Mouse (Mus musculus) testis, postnatal 10 days (tissue): ENCODE results near the gene Ackr2.

Experiments
- DNase-seq: peaks from one replicate; pipeline ENCODE4 v3.0.0; 2021; ENCODE audit warnings: low spot score

Gene Ackr2

DNA sequence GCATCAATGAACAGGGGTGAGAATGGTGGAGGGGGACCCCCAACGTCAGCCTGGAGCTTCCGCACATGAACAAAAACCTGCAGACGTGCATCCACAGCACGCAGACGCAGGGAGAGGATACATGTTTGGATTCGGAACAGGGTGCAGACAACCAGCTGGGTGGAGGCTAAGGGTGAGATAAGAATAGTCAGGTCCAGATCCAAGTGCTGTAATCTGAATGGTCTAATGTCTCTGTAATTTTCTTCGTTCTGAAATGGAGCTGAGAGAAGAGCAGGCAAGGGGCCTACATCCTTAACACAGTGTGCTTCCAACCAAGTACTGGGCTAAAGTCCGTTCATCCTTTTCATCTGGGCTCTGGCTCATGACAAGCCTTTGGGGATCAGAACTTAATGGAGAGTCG is 6.9 kb upstream of the Ackr2 start:
- peak; percentile 39 for DNase-seq

DNA sequence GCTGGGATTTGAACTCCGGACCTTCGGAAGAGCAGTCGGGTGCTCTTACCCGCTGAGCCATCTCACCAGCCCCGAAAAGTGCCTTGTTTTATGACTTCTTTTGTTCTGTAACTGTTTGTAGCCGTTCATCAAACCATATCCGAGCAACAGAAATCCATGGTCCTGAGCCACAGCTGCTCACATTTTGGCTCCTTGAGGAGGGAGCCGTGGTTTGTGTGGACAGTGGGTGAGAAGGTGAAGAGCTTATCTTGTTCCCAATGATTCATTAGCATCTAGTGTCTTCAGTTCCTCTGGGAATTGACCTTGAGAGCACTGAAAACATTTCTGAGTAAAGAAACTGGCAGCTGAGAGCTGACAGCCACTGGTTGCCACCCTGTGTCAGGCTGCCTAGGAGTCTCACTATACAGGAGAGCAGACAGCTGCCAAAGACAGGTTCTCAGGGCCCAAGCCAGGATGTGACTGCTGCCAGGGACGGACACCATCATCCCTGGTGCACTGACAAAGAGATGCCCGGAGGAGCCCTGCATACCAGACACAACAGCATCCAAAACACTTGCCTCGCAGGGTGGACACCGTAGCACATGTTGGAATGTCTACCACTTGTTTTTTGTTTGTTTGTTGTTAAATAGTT is 6.0 kb upstream of the Ackr2 start:
- peak; percentile 39 for DNase-seq

DNA sequence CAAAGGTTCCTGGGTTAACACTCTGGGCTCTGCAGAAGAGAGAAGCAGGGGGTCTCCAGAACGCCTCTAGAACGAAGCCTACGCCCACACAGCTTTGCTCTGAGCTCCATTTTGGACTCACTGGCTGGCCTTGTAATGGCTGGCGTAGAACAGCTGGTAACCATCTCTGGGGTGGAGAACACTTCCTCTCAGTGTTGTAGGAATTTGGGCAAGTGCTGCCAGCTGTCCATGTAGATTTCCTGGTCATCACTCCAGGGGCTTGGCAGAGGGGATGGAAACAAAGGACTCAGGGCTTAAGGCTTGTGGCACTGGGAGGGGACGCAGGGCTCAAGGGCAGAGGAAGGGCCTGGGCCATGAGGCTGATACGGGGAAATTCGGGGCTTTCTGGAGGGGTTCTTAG is 3.7 kb upstream of the Ackr2 start:
- DNase-seq, result peak; percentile 26

DNA sequence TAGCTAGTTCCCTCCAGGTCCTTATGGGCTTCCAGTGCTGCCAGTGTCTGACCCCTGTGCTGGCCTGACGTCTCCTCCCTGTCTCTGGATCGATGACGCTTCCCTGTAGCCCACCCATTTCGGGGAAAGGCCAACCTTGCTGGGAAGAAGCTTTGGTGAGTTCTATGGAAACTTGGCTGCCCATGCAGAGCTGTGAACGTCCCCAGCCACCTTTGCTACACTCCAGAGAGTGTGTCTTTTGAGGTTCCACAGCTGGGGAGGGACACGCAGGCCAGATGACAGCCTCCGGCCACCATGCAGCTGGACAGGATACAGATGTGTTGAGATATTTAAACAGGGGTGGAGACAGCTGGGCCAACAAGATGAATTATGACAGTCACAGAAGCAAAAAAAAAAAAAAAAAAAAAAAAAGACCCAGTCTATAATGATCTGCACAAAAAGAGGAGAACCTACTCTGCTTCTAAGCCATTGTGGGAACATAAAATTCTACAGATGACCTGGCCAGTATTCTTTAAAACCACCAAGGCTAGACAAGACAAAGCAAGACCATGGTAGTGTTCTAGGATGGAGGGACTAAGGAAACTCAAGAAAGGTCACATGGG is 2.7 kb upstream of the Ackr2 start:
- DNase-seq, result peak; percentile 28

DNA sequence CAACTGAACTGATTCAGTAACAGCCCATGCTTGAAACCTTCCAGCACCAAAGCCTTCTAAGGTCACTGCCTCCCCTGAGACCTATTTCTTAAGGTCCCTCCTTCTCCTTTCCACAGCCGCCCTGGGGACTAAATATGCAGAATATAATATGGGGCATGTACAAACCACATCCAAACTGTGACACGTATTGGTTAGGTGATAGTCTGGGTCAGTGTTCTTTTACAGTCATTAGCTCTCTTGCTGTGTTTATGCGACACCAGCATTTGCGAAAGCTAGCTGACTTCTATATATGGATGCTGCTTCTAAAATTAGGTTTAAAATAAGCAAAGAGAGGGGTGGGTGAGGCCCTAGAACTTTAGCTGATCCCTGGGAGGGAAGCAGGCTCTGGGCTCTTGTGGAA is 1.3 kb upstream of the Ackr2 start:
- DNase-seq, result peak; percentile 28

DNA sequence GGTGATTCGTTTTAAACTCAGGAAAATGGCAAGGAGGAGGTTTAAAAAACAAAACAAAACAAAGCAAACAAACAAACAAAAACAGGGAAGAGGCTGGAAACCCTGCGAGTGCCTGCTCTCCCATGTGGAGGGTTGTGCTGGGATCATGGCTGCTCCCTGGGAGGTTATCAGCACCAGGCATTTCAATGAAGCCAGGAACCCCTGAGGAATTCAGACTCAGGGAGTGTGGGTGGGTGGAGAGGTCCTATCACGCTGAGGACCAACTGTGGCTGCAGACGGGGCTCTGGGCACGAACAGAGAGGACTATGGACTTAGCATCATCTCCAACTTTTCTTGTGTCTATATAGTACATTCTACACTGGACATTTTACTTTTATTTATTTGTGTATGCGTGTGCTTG is 1.2 kb downstream of the Ackr2 start:
- DNase-seq, result peak; percentile 31

DNA sequence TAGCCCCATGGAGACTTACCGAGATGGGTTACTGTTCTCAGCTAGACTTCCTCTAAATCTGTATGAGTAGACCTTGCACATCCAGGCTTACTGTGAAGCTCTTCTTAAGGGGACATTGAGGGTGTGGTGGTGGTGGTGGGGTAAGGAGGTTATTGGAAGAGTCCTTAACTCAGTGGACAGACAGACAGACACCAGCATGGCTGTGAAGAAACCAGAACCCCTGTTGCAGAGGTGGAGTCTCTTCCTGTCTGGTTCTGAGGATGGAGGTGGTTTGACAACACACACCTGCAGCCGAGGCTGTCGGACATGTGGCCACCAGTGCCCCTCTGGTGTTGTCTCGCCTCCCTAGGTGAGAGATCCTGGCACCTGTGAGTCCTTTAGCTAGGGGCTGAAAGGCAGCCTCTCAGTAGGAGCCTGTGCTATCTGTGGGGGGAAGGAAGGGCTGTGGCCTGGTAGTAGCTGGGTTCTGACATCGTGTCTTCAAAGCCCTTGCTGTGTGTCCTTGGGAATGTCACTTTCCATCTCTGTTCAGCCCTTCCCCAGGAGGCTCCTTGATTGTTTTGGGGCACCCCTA is 2.2 kb downstream of the Ackr2 start:
- peak; percentile 30 for DNase-seq

DNA sequence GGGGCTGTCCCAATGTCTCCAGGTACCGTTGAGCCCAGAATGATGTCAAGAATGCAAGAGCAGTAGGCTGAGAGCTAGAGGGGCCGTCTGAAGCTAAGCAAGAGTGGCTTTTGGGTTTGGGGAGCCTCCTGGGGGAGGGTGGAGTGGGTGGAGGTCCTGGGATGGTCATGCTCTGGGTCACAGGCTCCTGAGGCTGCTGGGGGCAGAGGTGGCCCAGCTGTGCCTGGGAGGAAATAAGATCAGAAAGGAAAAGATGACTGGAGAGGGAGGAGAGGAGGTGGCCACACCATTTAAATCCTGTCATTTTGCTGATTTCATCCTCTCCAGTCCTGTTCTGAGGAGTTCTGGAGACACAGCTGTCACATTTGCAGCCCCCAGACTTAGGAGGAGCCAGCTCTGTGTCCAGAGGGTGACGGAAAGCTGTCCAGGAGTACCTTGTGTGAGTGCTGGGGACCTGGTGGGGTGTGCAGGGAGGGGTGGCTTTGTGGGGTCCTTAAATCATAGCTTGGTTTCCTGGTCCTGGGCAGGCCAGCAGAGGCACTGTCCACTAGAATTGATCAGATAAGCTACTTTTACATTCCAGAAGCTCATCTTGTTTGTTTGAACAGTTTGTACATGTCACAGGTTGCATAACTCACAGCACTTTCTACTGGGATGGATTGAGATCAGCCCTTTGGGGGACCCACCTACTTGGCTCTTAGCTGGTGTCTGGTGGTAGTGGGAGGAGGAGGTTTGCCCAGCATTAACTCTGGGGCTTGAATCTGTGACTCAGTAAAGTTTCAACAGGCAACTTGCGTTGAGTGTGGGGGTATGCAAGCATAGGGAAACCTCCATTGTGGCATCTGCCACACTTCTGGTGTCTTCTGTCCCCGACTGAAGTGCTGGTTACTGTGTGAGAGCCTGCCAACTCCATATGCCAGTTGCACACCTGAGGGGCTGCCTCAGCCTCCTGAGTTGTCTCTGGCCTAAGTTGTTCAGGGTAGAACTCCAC is 3.9 kb downstream of the Ackr2 start:
- DNase-seq, result peak; percentile 27

DNA sequence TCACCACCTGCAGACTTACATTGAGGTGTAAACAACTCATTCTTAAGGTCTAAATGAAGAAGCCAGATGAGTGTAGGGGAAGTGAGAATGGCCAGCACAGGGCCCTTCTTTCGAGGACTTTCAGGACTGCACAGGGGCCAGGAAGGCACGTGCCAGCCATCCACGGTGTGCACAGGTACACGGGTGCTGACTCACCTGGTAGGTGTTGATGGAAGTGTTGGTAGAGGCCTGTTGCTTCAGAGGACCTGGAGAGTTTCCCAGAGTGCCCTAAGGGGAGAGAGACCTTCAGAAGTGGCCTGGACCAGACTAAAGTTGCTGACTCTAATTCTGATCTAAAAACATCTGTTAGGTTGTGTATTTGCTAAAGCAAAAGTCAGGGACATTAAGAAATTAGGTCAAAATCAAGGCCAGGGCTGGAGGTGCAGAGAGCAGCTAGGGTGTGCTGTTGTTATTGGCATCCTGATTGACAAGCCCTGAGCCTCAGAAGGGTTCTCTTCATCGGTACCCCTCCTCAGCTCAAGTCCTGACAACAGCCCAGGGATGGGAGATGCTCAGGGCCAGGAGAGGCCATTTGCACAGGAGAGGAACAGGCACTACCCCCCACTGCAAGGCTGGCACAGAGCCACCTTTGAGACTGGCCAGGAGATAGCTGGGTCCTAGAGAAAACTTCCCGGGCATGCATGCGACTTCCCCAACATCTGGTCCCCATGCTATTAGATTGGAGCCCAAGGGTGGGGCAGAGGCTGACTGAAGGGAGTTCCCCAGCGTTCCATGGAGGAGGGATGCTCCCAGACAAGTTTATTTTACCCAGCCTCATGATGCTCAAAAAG is 5.5 kb downstream of the Ackr2 start:
- DNase-seq, result peak; percentile 61

DNA sequence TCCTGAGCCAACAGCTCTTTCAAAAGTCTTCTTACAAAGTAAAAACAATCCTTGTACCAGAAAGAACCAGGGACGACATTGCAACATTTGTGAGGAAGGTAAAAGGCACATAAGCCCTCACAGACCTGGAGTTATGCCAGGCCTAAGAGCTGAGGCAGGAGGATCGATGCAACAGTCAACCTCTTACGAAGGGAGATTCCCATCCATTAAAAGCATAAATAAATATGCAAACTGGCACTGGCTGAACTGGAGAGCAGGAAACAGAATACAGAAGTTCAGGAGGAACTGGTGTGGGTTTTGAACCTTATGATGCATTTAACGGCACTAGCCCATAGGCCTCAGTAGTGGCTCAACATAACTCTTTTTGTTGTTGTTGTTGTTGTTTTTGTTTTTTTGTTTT is 6.2 kb downstream of the Ackr2 start:
- DNase-seq, result no peak

DNA sequence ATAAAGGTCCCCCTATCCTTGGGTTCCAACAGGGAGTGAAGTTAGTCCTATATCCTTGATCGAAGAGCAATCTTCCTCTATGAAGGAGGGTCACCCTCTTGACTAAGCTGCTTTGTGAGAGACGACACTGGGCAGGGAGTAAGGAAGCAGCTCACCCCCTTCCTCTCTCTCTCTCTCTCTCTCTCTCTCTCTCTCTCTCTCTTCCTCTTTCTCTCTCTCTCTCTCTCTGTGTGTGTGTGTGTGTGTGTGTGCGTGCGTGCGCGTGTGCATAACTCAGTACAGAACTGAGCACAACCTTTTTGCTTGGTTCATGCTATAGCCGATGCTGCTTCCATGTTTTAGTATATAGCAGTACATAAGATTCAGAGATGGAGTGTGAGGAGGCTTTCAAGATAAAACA is 6.8 kb downstream of the Ackr2 start:
- DNase-seq, result no peak

DNA sequence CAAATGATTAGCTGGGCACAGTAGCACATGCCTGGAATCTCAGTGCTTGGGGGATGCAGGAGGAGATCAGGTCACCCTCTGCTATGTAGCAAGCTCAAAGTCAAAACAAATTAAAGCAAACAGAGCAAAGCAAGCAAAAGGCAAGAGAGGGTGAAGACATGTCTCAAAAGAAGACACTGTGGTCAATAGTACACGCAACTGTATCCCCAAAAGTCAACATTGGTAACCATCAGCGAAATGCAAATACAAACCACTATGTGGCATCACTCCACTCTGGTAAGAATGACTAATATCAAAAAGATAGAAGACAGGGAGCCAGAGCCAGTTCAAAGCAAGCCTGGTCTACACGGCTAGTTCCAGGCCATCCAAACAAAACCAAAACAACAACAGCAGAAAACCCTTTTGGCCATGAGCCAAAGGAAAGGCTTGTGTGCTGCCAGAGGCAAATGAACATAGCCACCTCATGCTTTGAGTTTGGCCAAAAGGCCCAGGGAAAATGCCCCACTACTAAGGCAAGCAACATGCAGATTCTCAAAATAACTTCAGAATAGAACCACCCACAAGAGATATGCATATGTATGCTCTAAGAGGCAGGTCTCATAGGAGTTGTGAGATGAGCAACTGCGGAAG is 7.5 kb downstream of the Ackr2 start:
- peak; percentile 25 for DNase-seq

DNA sequence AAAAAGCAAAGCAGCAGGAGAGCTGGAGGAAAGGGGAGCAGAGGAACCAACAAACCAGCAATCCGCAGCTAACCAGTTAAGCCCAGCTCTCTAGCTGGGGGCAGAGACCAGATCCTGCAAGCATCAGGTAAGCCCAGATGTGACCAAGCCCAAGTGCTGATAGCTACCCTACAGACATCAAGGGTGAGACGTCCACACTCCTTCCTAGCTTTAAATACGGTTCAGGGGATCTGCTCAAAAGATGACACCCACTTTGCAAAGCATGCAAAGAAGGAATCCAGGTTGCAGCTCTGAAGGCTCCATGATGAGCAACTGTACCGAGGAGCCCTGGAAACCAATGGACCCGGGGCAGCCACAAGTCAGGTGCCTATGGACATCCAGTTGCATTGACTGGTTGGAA is 8.3 kb downstream of the Ackr2 start:
- DNase-seq, result peak; percentile 22

DNA sequence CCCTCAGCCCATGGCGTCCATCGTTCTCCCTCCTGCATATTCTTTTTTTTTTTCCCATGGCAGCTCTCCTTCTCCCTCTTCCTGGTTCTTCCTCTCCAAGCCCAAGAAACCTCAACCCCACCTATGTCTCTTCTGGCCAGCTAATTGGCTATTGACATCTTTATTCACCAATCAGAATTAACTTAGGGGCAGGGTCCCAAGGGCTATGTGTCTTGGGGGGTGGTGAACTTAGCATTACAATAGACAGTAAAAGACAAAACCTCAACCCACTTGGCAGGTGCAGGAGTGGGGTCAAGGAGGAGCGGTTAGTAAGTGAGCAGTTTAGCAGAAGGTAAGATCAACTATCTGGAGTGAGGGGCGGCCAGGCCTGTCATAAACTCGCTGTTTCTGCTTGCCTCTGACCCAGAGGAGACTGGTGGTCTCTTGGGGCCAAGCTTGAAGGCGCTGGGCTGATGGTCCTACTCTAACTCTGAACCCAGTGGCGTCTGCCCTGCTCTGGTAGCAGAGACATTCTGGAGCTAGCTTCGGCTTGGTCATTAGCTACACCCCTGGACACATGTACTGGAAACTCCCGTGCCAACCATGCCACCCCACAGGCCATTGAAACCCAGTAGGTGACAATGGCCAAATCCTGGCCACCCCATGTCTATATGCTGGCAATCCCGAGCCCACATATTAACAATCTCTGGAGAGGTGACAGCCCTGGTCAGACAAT is 9.4 kb downstream of the Ackr2 start:
- peak; percentile 32 for DNase-seq

DNA sequence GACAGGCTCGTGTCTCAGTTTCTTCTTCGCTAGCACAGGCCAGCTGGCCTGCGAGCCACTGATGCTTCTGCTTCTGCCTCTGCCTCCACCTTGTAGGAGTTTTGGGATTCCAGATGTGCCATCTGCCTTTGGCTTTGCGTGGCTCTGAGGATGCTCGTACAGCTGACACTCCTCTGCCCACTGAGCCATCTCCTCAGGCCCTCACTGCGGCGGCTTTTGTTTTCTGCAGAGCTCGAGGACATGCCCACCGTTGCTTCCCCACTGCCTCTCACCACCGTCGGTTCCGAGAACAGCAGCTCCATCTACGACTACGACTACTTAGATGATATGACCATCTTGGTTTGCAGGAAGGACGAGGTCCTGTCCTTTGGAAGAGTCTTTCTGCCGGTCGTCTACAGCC is 10.2 kb downstream of the Ackr2 start:
- DNase-seq, result peak; percentile 34

DNA sequence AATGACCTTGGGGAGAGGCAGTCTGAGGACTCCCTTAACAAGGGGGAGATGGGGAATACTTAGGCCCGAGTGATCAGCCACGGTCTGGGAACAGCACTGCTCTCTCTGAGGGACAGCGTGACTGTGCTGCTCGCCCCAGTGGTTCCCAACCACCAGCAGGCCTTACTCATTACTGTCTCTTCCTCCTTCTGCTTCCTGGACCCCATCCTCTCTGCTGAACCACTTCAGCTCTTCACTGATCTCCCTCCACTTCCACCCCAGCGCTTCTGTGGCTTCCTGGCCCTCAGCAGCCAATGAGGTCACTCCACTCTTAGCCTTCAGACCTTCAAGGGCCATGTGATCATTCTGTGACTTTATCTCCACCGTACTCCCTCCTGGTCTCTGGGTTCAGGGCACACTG is 11.5 kb downstream of the Ackr2 start:
- DNase-seq, result peak; percentile 29

DNA sequence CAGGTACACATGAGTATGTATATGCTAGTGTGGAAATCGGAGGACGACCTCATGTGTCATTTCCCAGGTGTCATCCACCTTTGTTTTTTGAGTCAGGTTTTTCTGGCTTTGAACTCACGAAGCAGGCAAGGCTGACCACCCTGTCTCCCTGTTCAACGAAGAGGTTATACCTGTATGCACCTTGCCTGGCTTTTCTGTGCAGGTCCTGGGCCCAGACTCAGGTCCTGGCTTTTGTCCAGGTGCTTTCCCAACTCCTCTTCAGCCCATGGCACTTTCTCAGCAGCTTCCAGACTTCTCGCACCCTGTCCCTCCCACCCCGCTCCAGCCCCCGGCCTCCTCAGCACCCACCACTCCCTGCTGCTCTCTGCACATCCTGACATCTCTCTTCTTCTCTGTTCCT is 13.0 kb downstream of the Ackr2 start:
- DNase-seq, result no peak

DNA sequence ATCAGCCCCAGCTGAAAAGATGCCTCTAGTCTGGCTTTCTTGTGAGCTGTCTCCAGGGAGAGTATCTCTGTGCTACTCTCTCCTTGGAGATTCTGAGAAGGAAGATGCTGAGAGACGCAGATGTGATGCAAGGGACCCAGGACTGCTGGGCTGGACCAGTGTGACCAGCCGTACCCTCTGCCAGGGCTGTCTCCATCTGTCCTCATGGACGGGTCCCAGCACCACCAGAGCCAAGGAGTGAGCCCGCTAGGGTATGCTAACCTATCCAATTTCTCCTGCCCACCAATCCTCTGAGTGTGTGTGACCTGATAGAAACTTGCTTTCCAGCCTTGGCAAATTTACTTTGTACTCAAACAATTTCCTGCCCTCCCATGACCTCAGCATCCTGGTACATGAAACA is 14.6 kb downstream of the Ackr2 start:
- DNase-seq, result no peak

DNA sequence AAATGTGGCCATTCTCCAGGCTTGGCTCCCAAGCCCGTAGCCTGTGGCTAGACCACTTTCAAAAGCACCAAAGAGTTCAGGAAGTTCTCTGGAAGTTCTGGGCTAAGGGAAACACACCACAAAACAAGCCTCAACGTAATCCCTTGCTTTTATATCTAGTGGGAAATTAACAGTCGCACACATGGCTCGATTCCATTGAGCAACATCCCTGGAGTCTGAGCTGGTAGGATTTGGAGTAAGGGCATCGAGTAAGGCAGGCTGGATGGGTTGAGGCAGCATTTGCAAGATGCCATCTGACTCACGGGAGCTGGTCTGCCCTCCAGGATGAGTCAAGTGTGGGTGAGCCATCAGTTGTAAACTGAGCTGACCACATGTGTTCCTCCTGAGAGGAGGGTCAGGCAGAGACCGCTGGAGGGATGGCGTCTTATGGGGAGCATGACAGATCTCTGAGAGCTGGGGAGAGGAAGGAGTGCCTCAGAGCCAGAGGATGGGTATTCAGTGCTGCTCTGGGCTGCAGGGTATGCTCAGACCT is 16.1 kb downstream of the Ackr2 start:
- DNase-seq, result no peak

DNA sequence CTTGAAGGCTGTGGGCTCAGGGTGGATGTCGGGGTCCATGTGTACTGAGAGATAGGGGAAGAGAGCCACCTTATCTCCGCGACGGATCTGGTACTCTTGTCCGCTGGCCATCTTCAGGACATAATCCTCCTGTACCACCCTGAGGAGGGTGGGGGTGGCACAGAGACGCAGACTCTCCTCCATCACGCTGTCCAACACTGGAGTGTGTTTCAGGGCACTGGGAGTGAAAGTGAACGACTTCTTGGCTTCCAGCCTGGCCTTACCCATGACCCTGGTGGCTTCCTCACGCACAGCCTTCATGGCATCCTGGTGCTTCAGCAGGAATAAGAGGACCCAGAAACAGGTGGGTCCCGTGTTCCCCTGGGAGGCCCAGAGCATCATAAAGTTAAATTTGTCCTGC is 16.9 kb downstream of the Ackr2 start:
- DNase-seq, result no peak
